Mouse (Mus musculus) small intestine, adult 2 months (tissue): ENCODE results near the gene Omt2b. TPM values are rescaled to one million over a fixed set of nuclear protein-coding genes. Genes with fewer than 3 reads are reported as not detected.

Experiments
- H3K27ac ChIP-seq: fragments of 200-500 bp; 2 replicates; pipeline ENCODE4 v1.5.1; 2012; ENCODE audit warnings: low read depth, low read length, control low read depth, inconsistent platforms; ENCODE audit not compliant: insufficient read depth
- H3K27me3 ChIP-seq: fragments of 200-500 bp; 2 replicates; pipeline ENCODE4 v1.6.1; 2012; ENCODE audit warnings: mild to moderate bottlenecking, moderate library complexity, low read length, inconsistent platforms; ENCODE audit not compliant: control insufficient read depth, insufficient read depth
- H3K36me3 ChIP-seq: fragments of 200-500 bp; 2 replicates; pipeline ENCODE4 v1.6.1; 2012; ENCODE audit warnings: mild to moderate bottlenecking, low read length, control low read depth, inconsistent platforms; ENCODE audit not compliant: control insufficient read depth, insufficient read depth
- H3K4me1 ChIP-seq: fragments of 200-500 bp; 2 replicates; pipeline ENCODE4 v1.6.1; 2012; ENCODE audit warnings: low read length, inconsistent platforms, mixed read lengths; ENCODE audit not compliant: control insufficient read depth, insufficient read depth, insufficient read length
- H3K4me3 ChIP-seq: fragments of 200-500 bp; 2 replicates; pipeline ENCODE4 v1.5.1; 2012; ENCODE audit warnings: low read depth, mild to moderate bottlenecking, control low read depth, inconsistent platforms, low read length, moderate library complexity
- CTCF ChIP-seq: fragments of 200-500 bp; IDR thresholded peaks from 2 replicates; pipeline ENCODE4 v1.5.1; 2012; ENCODE audit warnings: low read depth, mild to moderate bottlenecking, control low read depth, inconsistent platforms, low read length, moderate library complexity, mixed read lengths; ENCODE audit not compliant: insufficient replicate concordance, insufficient read length; ENCODE audit errors: extremely low read depth
- POLR2A ChIP-seq: fragments of 200-500 bp; IDR thresholded peaks from 2 replicates; pipeline ENCODE4 v1.6.1; 2012; ENCODE audit warnings: low read depth, mild to moderate bottlenecking, control low read depth, inconsistent platforms, low read length, moderate library complexity
- WGBS: fragments of 180-500 bp; shearing (Covaris S2); methylation state at CpG from one replicate; pipeline ENCODE4 v1.1.7; 2018; 5-methylcytosine and 5-hydroxymethylcytosine counted together
- polyA plus RNA-seq: library from polyadenylated mRNA; depleted of rRNA; stranded (reverse); fragments of >200 nt; gene quantifications from 2 replicates; pipeline ENCODE4 v1.2.3, GENCODE M21; 2012

Gene Omt2b
- polyA plus RNA-seq, 1 experiment = not detected

DNA sequence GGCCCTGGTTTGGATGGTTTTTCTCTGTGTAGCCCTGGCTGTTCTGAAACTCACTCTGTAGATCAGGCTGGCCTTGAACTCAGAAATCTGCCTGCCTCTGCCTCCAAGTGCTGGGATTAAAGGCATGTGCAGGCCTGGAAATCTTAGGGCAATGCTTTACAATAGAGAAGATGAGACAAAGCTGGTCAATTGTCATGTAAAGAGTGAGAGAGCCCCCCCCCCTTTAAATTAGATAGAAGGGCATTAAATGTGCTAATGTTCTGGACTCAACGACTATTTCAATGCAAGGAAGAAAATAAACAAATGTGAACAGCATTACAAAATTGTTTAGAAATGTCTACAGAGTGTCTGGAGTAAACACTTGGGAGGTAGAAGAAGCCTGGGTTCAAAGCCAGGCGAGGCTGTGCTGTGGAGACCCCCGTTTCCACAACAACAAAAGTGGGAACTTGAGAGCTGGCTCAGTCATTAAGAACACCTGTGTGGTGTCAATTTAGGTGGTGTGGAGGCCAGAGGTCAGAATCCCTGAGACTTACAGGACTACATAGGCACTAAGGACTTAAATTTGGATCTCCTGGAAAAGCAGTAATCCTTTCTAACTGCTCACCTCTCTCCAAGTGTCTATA, 41.4 kb downstream of the Omt2b start:
- no peak for TF ChIP-seq CTCF
- no peak for TF ChIP-seq POLR2A
- Histone ChIP-seq H3K4me3 (no peak overlapping the region), H3K27ac (no peak overlapping the region), H3K27me3 (no peaks in the 10 kb centered on the region), H3K4me1 (no peaks in the 10 kb centered on the region), H3K36me3 (no peaks in the 10 kb centered on the region)
- 70% methylated on average over 3 of the region's 3 CpGs for WGBS

- TF ChIP-seq CTCF (no peak), POLR2A (no peak)
- 93% methylated on average over 2 of the region's 2 CpGs for WGBS
- H3K4me1 ChIP-seq = no peaks in the 10 kb centered on the region
- no peaks in the 10 kb centered on the region for H3K36me3 ChIP-seq
- H3K27me3 ChIP-seq = no peaks in the 10 kb centered on the region
- no peak overlapping the region for H3K27ac ChIP-seq
- no peak overlapping the region for H3K4me3 ChIP-seq
Measured at GRCm38 (mm10) chr9:78369349-78369748, 42.0 kb downstream of the Omt2b start.

- Histone ChIP-seq H3K27ac (no peak overlapping the region), H3K4me1 (no peaks in the 10 kb centered on the region), H3K4me3 (no peak overlapping the region), H3K27me3 (no peaks in the 10 kb centered on the region), H3K36me3 (no peaks in the 10 kb centered on the region)
- 84% methylated on average over 7 of the region's 7 CpGs for WGBS
- TF ChIP-seq POLR2A = no peak
- TF ChIP-seq CTCF = no peak
Measured at GRCm38 (mm10) chr9:78369786-78370185, 42.4 kb downstream of the Omt2b start.

GRCm38 (mm10) chr9:78371441-78371840, 44.1 kb downstream of the Omt2b start:
- Histone ChIP-seq H3K4me1 (no peaks in the 10 kb centered on the region), H3K4me3 (no peak overlapping the region), H3K27ac (no peak overlapping the region), H3K36me3 (no peaks in the 10 kb centered on the region), H3K27me3 (no peaks in the 10 kb centered on the region)
- WGBS = 91% methylated on average over 3 of the region's 3 CpGs
- TF ChIP-seq POLR2A = no peak
- TF ChIP-seq CTCF = no peak

GRCm38 (mm10) chr9:78372827-78373504, 45.6 kb downstream of the Omt2b start:
- Histone ChIP-seq H3K27me3 (no peaks in the 10 kb centered on the region), H3K36me3 (no peaks in the 10 kb centered on the region), H3K4me1 (no peaks in the 10 kb centered on the region), H3K27ac (no peak overlapping the region), H3K4me3 (no peak overlapping the region)
- TF ChIP-seq POLR2A (no peak), CTCF (no peak)
- 76% methylated on average over 10 of the region's 10 CpGs for WGBS

DNA sequence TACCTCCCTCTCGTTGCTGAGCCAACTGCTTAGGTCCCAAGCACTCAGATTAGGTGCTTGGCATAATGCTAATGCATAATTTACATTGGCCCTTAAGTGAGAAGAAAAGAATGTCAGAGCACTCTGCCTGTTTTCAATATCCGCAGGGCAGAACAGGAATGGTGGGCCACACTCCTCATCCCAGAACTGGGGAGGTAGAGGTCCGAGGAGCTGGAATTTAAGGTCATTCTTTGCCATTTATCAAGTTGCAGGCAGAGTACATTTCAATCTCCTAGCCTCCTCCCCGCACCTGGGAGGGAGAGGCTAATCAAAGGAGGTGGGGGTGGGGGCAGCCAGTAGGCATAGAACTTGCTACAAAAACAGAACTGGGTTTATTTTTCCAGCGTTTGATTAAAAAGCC, 47.0 kb downstream of the Omt2b start:
- TF ChIP-seq POLR2A = no peak
- Histone ChIP-seq H3K27ac (no peak overlapping the region), H3K36me3 (no peaks in the 10 kb centered on the region), H3K27me3 (no peaks in the 10 kb centered on the region), H3K4me1 (no peaks in the 10 kb centered on the region), H3K4me3 (no peak overlapping the region)
- WGBS = 57% methylated on average over 5 of the region's 5 CpGs

DNA sequence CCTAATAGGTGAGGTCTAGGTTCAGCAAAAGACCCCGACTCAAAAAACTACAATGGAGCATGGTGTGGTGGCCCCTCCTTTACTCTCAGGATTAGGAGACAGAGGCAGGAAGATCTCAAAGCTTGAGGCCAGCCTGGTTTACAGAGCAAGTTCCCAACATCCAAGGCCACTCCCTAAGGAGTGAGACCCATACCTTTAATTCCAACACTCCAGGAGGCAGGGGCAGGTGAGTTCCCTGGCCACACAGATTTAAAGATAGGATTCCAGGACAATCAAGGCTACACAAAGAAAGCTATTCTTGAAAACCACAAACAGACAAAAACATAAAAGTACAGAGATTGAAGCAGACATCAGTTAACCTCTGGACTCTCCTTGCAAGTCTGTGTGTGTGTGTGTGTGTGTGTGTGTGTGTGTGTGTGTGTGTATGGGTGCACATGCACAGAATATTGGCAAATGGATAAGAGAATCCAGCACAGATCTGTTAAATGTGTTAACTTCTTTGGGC, 47.5 kb downstream of the Omt2b start:
- WGBS = 60% methylated on average over 1 of the region's 1 CpGs
- H3K4me1 ChIP-seq = no peaks in the 10 kb centered on the region
- no peak for TF ChIP-seq POLR2A
- no peak for TF ChIP-seq CTCF
- H3K36me3 ChIP-seq = no peaks in the 10 kb centered on the region
- no peak overlapping the region for H3K4me3 ChIP-seq
- H3K27me3 ChIP-seq = no peaks in the 10 kb centered on the region
- no peak overlapping the region for H3K27ac ChIP-seq
